Mouse (Mus musculus) adrenal gland, postnatal 10 days (tissue): ENCODE data around the gene Olfr1284. TPM values are rescaled to one million over a fixed set of nuclear protein-coding genes. Genes with fewer than 3 reads are reported as not detected.
"Not testable (repeated sequence)": the region's sequence is repeated elsewhere in the genome, so short reads cannot be mapped to it uniquely, and the experiment has no call there.

Experiments used
- DNase-seq: peaks from one replicate; pipeline ENCODE4 v3.0.0; 2021; ENCODE audit warnings: mixed read lengths
- long read RNA-seq, 2 experiments: library from polyadenylated mRNA; stranded (forward); transcript quantifications; one replicate each; pipeline ENCODE4 v2.0.0; 2021
- total RNA-seq, 2 experiments: library from RNA; stranded (reverse); gene quantifications; 2 replicates each; pipeline ENCODE4 v1.2.3; 2021

The Olfr1284 gene
- not detected for total RNA-seq
- long read RNA-seq, experiment 1, result 0 reads
- long read RNA-seq, experiment 2, result 0 reads

- no peak for DNase-seq
Measured at GRCm38 (mm10) chr2:111375222-111375621, at the start of gene Olfr1284. Gene Olfr1284 (plus strand): TSS chr2:111375522.

- DNase-seq, result no peak
Measured at GRCm38 (mm10) chr2:111326220-111326619, 49.1 kb upstream of the Olfr1284 start, which contains the start of gene Olfr1281. Gene Olfr1281 (plus strand): TSS chr2:111326520.

GRCm38 (mm10) chr2:111333721-111334120, 41.6 kb upstream of the Olfr1284 start:
- DNase-seq, result not testable (repeated sequence)

- DNase-seq, result no peak
Measured at GRCm38 (mm10) chr2:111335976-111336375, 39.3 kb upstream of the Olfr1284 start, which contains the start of gene Olfr1282. Gene Olfr1282 (minus strand): TSS chr2:111336076.

GRCm38 (mm10) chr2:111366490-111366889, 8.8 kb upstream of the Olfr1284 start, which contains the start of gene Olfr1283:
Gene Olfr1283 (plus strand): TSS chr2:111366790.
- DNase-seq, result no peak

GRCm38 (mm10) chr2:111422931-111423330, 47.6 kb downstream of the Olfr1284 start, which contains the start of gene Olfr1286:
Gene Olfr1286 (minus strand): TSS chr2:111423115.
- no peak for DNase-seq

Other genes with a start within 250 kb of the Olfr1284 start
- gene Gm15130, start 222.6 kb upstream of the Olfr1284 start, total RNA-seq, result not detected
- gene 4930430A15Rik, start 145.9 kb upstream of the Olfr1284 start, total RNA-seq, result not detected
- not detected for gene Olfr1275, start 140.2 kb upstream of the Olfr1284 start, total RNA-seq
- not detected for gene Olfr1276, start 121.0 kb upstream of the Olfr1284 start, total RNA-seq
- gene Olfr1277, start 101.4 kb upstream of the Olfr1284 start, total RNA-seq, result not detected
- not detected for gene Olfr1278, start 85.4 kb upstream of the Olfr1284 start, total RNA-seq
- not detected for gene Olfr1279, start 74.9 kb upstream of the Olfr1284 start, total RNA-seq
- gene Olfr1280, start 61.5 kb upstream of the Olfr1284 start, total RNA-seq, result not detected
- gene Olfr1281, start 49.0 kb upstream of the Olfr1284 start, total RNA-seq, result not detected
- gene Olfr1282, start 39.4 kb upstream of the Olfr1284 start, total RNA-seq, result not detected
- not detected for gene Olfr1283, start 8.7 kb upstream of the Olfr1284 start, total RNA-seq
- gene Olfr1286, start 47.6 kb downstream of the Olfr1284 start, total RNA-seq, result not detected
- gene Olfr1287, start 73.6 kb downstream of the Olfr1284 start, total RNA-seq, result not detected
- gene Olfr1288, start 98.6 kb downstream of the Olfr1284 start, total RNA-seq, result not detected
- not detected for gene Olfr1289, start 105.3 kb downstream of the Olfr1284 start, total RNA-seq
- not detected for gene Olfr1290, start 118.3 kb downstream of the Olfr1284 start, total RNA-seq
- gene Olfr1291-ps1, start 121.7 kb downstream of the Olfr1284 start, total RNA-seq, result not detected
- not detected for gene Olfr1293-ps, start 149.7 kb downstream of the Olfr1284 start, total RNA-seq
- gene Olfr1294, start 164.8 kb downstream of the Olfr1284 start, total RNA-seq, result not detected
- gene Olfr1295, start 194.2 kb downstream of the Olfr1284 start, total RNA-seq, result not detected